Mouse (Mus musculus) CH12F3 (cell line): ENCODE data around the gene Olfr1322.

Source experiments
- in situ Hi-C: fragments of 300-500 bp; cut with MboI; formaldehyde crosslinking; loops from 2 replicates; pipeline ENCODE4 v1.14.3; 2020; ENCODE audit warnings: low sequenced_read_pairs

The Olfr1322 gene

DNA sequence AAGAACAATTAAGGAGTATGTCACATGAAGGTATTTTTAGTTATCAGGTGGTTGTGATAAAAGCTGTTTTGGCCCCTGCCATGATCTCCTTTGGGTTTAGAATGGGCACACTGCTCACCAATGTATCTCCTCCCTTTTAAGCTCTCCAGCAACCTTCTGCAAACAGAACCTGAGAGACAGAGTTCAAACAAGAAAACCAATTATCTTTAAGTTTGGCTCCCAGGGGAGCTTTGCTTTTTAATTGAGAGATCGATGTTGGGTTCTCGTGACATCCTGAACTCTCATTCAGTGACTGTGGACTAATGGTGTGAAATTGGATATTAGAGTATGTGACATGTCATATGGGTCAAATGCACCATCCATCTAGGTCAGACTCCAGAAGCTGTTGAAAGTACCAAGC is at the start of gene Olfr1322:
Olfr1322 (minus strand) TSS at position 101 of the 400 bp plus-strand sequence.
- in situ Hi-C loops, result no loop called here

DNA sequence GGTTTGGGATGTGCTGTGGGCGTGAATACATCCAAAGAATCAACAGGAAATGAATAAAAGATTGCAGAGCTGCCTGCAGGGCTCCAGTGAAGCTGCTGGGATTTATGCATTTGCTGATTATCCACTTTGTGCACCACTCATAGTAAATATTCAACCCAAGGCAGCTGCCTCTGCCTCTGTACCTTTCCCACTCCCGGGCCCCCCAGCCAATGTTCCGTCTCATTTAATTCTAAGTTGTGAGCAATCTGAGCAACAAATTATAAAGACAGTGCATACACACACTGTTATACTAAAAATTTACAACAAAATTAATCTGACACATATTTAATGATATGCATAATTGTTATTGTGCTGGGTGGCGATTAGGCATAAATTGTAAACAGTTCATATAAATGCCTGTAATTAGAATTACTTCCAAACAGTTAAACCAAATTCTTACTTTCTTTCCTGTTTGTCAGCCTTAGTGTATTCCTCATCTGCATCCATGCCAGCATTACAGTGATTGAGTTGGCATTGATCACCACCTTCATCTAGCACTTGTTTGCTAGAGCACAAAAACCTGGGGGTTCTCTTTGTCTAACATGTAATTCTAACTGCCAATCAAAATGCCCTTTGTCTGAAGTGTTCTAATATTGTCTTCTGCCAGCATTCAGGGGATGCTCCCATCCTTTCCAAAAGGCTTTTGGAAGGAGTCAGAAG is 13.5 kb downstream of the Olfr1322 start:
- in situ Hi-C loops, result no loop called here
